Comparison of ENCODE assay signal across 11 mouse cellular contexts in genomic region chr17:56469275-56469674, GRCm38 (mm10). TPM values are rescaled to one million over a fixed set of nuclear protein-coding genes. Genes with fewer than 3 reads are reported as not detected.
A peak's percentile ranks its signal among the peaks of the same experiment; 100 is the strongest.
DNase-seq lines count a peak whose midpoint lies in the region; ATAC-seq and TF ChIP-seq lines count a peak whose summit lies in the region.
"Had no signal": no experiment of that assay in that cellular context is flagged by ENCODE, and none has a peak within 500 bp of the region (broad histone marks: within the 10 kb centered on the region; RNA-seq: fewer than 3 reads in every experiment).

No protein-coding gene starts in this region.

- peak overlapping the region; percentile 76 for H3K4me2 ChIP-seq in heart, embryonic 13.5 days
- H3K4me2 ChIP-seq in forebrain, embryonic 14.5 days (ENCODE audit: low read length): peak overlapping the region; percentile 46
- peak overlapping the region; percentile 48; the same call in 1 of the 2 replicates for H3K4me2 ChIP-seq in limb, embryonic 15.5 days

- TF ChIP-seq CTCF in E14TG2a.4 (conservative IDR thresholded peaks at IDR 0.05; ENCODE audit: low read length): no peak

- peak overlapping the region; percentile 51 for H3K4me3 ChIP-seq in heart, embryonic 13.5 days
- H3K4me3 ChIP-seq in E14TG2a.4 (replicated peaks; ENCODE audit: low read length): peak overlapping the region; percentile 71
- H3K4me3 ChIP-seq in forebrain, embryonic 14.5 days (ENCODE audit: low read depth, low read length): peak overlapping the region; percentile 5
- no peak overlapping the region for H3K4me3 ChIP-seq in limb, embryonic 15.5 days

- H3K9me3 ChIP-seq in heart, embryonic 13.5 days: no peaks in the 10 kb centered on the region
- no peaks in the 10 kb centered on the region for H3K9me3 ChIP-seq in E14TG2a.4 (ENCODE audit: low read length)
- no peaks in the 10 kb centered on the region for H3K9me3 ChIP-seq in forebrain, embryonic 14.5 days (replicated peaks; ENCODE audit: control insufficient read depth, low read length)
- no peaks in the 10 kb centered on the region for H3K9me3 ChIP-seq in limb, embryonic 15.5 days

- intact Hi-C loops in heart, postnatal 25 days (cut with DNase I): no loop called here

- H3K27me3 ChIP-seq in heart, embryonic 13.5 days (replicated peaks): peaks cover 36% of the 10 kb centered on the region
- peaks cover 44% of the 10 kb centered on the region for H3K27me3 ChIP-seq in E14TG2a.4 (ENCODE audit: insufficient read depth, low read length)
- H3K27me3 ChIP-seq in forebrain, embryonic 14.5 days (replicated peaks; ENCODE audit: control insufficient read depth, insufficient read depth, low read length): no peaks in the 10 kb centered on the region
- H3K27me3 ChIP-seq in limb, embryonic 15.5 days: peaks cover 37% of the 10 kb centered on the region

- H3K4me1 ChIP-seq in heart, embryonic 13.5 days: peaks cover 69% of the 10 kb centered on the region
- peaks cover 82% of the 10 kb centered on the region for H3K4me1 ChIP-seq in E14TG2a.4 (replicated peaks; ENCODE audit: low read depth, low read length)
- peaks cover 82% of the 10 kb centered on the region for H3K4me1 ChIP-seq in forebrain, embryonic 14.5 days (ENCODE audit: control insufficient read depth, insufficient read depth, low read length)
- H3K4me1 ChIP-seq in limb, embryonic 15.5 days: peaks cover 96% of the 10 kb centered on the region

- peak overlapping the region; percentile 81 for H3K9ac ChIP-seq in heart, embryonic 13.5 days
- peak overlapping the region; percentile 43 for H3K9ac ChIP-seq in forebrain, embryonic 14.5 days (ENCODE audit: low read length)
- H3K9ac ChIP-seq in limb, embryonic 15.5 days: no peak overlapping the region
- H3K9ac ChIP-seq: liver, embryonic 14.5 days had no signal

- ATAC-seq in heart, embryonic 13.5 days (ENCODE audit: extremely low read depth, insufficient number of reproducible peaks, low FRiP score, low TSS enrichment): no peak
- peak; percentile 21 for ATAC-seq in forebrain, embryonic 14.5 days
- no peak for ATAC-seq in limb, embryonic 15.5 days (ENCODE audit: insufficient number of reproducible peaks, low FRiP score, low TSS enrichment, low read depth)

- no peak for DNase-seq in heart, postnatal 25 days (ENCODE audit: low spot score)
- peak; percentile 79 for DNase-seq in forebrain, embryonic 14.5 days (ENCODE audit: low spot score)
- no peak for DNase-seq in adrenal gland, postnatal 36 days
- no peak for DNase-seq in thymus, postnatal 14 days
- no peak for DNase-seq in ovary, postnatal 14 days (ENCODE audit: low spot score)

- no peaks in the 10 kb centered on the region; the same call in 1 of the 2 replicates for H3K36me3 ChIP-seq in heart, embryonic 13.5 days
- H3K36me3 ChIP-seq in E14TG2a.4 (ENCODE audit: insufficient read depth, low read length): 0 out of 2 replicates have a peak, but pooled peaks cover 3% of the 10 kb centered on the region
- peaks cover 23% of the 10 kb centered on the region for H3K36me3 ChIP-seq in forebrain, embryonic 14.5 days (ENCODE audit: control insufficient read depth, insufficient read depth, low read length)
- H3K36me3 ChIP-seq in limb, embryonic 15.5 days: no peaks in the 10 kb centered on the region

- 18% methylated on average over 8 of the region's 8 CpGs for WGBS in heart, embryonic 13.5 days
- WGBS in forebrain, embryonic 14.5 days: 10% methylated on average over 8 of the region's 8 CpGs
- 33% methylated on average over 8 of the region's 8 CpGs for WGBS in limb, embryonic 15.5 days

- H3K27ac ChIP-seq in heart, embryonic 13.5 days (replicated peaks): peak overlapping the region; percentile 83
- H3K27ac ChIP-seq in forebrain, embryonic 14.5 days (ENCODE audit: low read depth, low read length): peak overlapping the region; percentile 97
- H3K27ac ChIP-seq in limb, embryonic 15.5 days: no peak overlapping the region
- H3K27ac ChIP-seq: liver, embryonic 14.5 days had no signal

RNA-seq across cellular contexts. Expression of gene Ptprs, which starts 7.0 kb away (rescaled TPM):
- 45.4 and 50.1 TPM in 2 replicates for polyA plus RNA-seq in heart, embryonic 13.5 days (2015; fragmentation: Nextera tagmentation; extraction: Ambion mirVana)
- total RNA-seq in heart, postnatal 25 days (2021): 10 to 100 TPM; 42.2 to 52.2 TPM
- 248 and 319 TPM in 2 replicates for polyA plus RNA-seq in forebrain, embryonic 14.5 days (2014; fragmentation: Nextera tagmentation; extraction: Ambion mirVana)
- polyA plus RNA-seq in limb, embryonic 15.5 days (2015; fragmentation: Nextera tagmentation; extraction: Ambion mirVana): 85.4 and 96.3 TPM in 2 replicates
- total RNA-seq in adrenal gland, postnatal 36 days (2021): 100 to 1,000 TPM; 157 to 172 TPM

RNA-seq across cellular contexts. Expression of gene Znrf4, which starts 43.0 kb away (rescaled TPM):
- not detected in 2 replicates for polyA plus RNA-seq in heart, embryonic 13.5 days (2015; fragmentation: Nextera tagmentation; extraction: Ambion mirVana)
- total RNA-seq in heart, postnatal 25 days (2021): not detected
- 0.14 TPM in 1 of 2 replicates, not detected in the other for polyA plus RNA-seq in forebrain, embryonic 14.5 days (2014; fragmentation: Nextera tagmentation; extraction: Ambion mirVana)
- polyA plus RNA-seq in limb, embryonic 15.5 days (2015; fragmentation: Nextera tagmentation; extraction: Ambion mirVana): not detected in 2 replicates
- not detected for total RNA-seq in adrenal gland, postnatal 36 days (2021)
- total RNA-seq: heart, adult 18-20 months had no signal
- polyA plus RNA-seq: C2C12; liver, embryonic 14.5 days had no signal
